8 mouse cellular contexts compared by ENCODE assay signal in genomic region chr9:65677119-65677462, GRCm38 (mm10). TPM values are rescaled to one million over a fixed set of nuclear protein-coding genes. Genes with fewer than 3 reads are reported as not detected.
DNase-seq lines count a peak whose midpoint lies in the region; ATAC-seq and TF ChIP-seq lines count a peak whose summit lies in the region.

No protein-coding gene starts in this region.

- H3K9me3 ChIP-seq in kidney, embryonic 15.5 days (replicated peaks): no peaks in the 10 kb centered on the region
- no peaks in the 10 kb centered on the region for H3K9me3 ChIP-seq in hindbrain, embryonic 16.5 days (ENCODE audit: control insufficient read depth, low read length)
- no peaks in the 10 kb centered on the region for H3K9me3 ChIP-seq in midbrain, postnatal 0 days (ENCODE audit: low read length)

- no peaks in the 10 kb centered on the region for H3K27me3 ChIP-seq in kidney, embryonic 15.5 days
- H3K27me3 ChIP-seq in hindbrain, embryonic 16.5 days (replicated peaks; ENCODE audit: control insufficient read depth, insufficient read depth, low read length): no peaks in the 10 kb centered on the region
- H3K27me3 ChIP-seq in midbrain, postnatal 0 days (ENCODE audit: insufficient read depth, low read length): no peaks in the 10 kb centered on the region

- 4% methylated on average over 3 of the region's 3 CpGs for WGBS in kidney, embryonic 15.5 days
- 3% methylated on average over 3 of the region's 3 CpGs for WGBS in hindbrain, embryonic 16.5 days
- 0% methylated on average over 3 of the region's 3 CpGs for WGBS in midbrain, postnatal 0 days

- H3K9ac ChIP-seq in kidney, embryonic 15.5 days: peak overlapping the region; percentile 81
- peak overlapping the region; percentile 87 for H3K9ac ChIP-seq in hindbrain, embryonic 16.5 days (ENCODE audit: low read depth, low read length)
- peak overlapping the region; percentile 76 for H3K9ac ChIP-seq in midbrain, postnatal 0 days (replicated peaks; ENCODE audit: low read length, poor library complexity, severe bottlenecking)

- peak overlapping the region; percentile 78 for H3K4me3 ChIP-seq in kidney, embryonic 15.5 days (replicated peaks)
- H3K4me3 ChIP-seq in brown adipose tissue, adult 24 weeks (ENCODE audit: insufficient read depth, low read depth, low read length): peak overlapping the region; percentile 68
- peak overlapping the region; percentile 70 for H3K4me3 ChIP-seq in hindbrain, embryonic 16.5 days (ENCODE audit: low read length)
- peak overlapping the region; percentile 59 for H3K4me3 ChIP-seq in midbrain, postnatal 0 days (ENCODE audit: low read depth, low read length)

- peak overlapping the region; percentile 93 for H3K27ac ChIP-seq in kidney, embryonic 15.5 days
- H3K27ac ChIP-seq in brown adipose tissue, adult 24 weeks (replicated peaks; ENCODE audit: low read depth, low read length): peak overlapping the region; percentile 86
- H3K27ac ChIP-seq in hindbrain, embryonic 16.5 days (ENCODE audit: low read depth, low read length): peak overlapping the region; percentile 70
- H3K27ac ChIP-seq in midbrain, postnatal 0 days (ENCODE audit: low read depth, low read length): peak overlapping the region; percentile 80

- TF ChIP-seq CTCF in midbrain, postnatal 0 days (IDR thresholded peaks at IDR 0.05): no peak

- peaks cover 58% of the 10 kb centered on the region for H3K4me1 ChIP-seq in kidney, embryonic 15.5 days
- peaks cover 41% of the 10 kb centered on the region for H3K4me1 ChIP-seq in brown adipose tissue, adult 24 weeks (ENCODE audit: control insufficient read depth, insufficient read depth, insufficient read length, low read length)
- peaks cover 45% of the 10 kb centered on the region for H3K4me1 ChIP-seq in hindbrain, embryonic 16.5 days (ENCODE audit: control insufficient read depth, insufficient read depth, low read depth, low read length)
- peaks cover 25% of the 10 kb centered on the region for H3K4me1 ChIP-seq in midbrain, postnatal 0 days (ENCODE audit: insufficient read depth, low read length)

- no peak for DNase-seq in kidney, postnatal 10 days
- no peak for DNase-seq in midbrain, postnatal 0 days (ENCODE audit: low spot score)
- DNase-seq in adrenal gland, adult 2 months: no peak

- no peak for ATAC-seq in kidney, embryonic 15.5 days (replicated peaks; ENCODE audit: low FRiP score)
- ATAC-seq in hindbrain, embryonic 16.5 days: no peak
- ATAC-seq in midbrain, postnatal 0 days (ENCODE audit: low FRiP score): no peak
- no peak for ATAC-seq in CD4-positive, CD25-positive, alpha-beta regulatory T cell, adult 4 months
- ATAC-seq in inflammation-experienced regulatory T-cells, adult 6 months: no peak

- H3K4me2 ChIP-seq in kidney, embryonic 15.5 days: peak overlapping the region; percentile 79
- peak overlapping the region; percentile 95 for H3K4me2 ChIP-seq in hindbrain, embryonic 16.5 days (ENCODE audit: low read length)
- peak overlapping the region; percentile 87 for H3K4me2 ChIP-seq in midbrain, postnatal 0 days (ENCODE audit: low read depth, low read length, poor library complexity, severe bottlenecking)

- 0 out of 2 replicates have a peak, but pooled peaks cover 5% of the 10 kb centered on the region for H3K36me3 ChIP-seq in kidney, embryonic 15.5 days
- H3K36me3 ChIP-seq in hindbrain, embryonic 16.5 days (ENCODE audit: control insufficient read depth, insufficient read depth, low read length): no peaks in the 10 kb centered on the region
- H3K36me3 ChIP-seq in midbrain, postnatal 0 days (ENCODE audit: insufficient read depth, low read length): no peaks in the 10 kb centered on the region

RNA-seq across cellular contexts. Expression of gene Oaz2, which starts 9.3 kb away (rescaled TPM):
- polyA plus RNA-seq in kidney, embryonic 15.5 days (2015; fragmentation: Nextera tagmentation; extraction: Ambion mirVana): 299 and 308 TPM in 2 replicates
- 52.7 and 66.3 TPM in 2 replicates for polyA plus RNA-seq in brown adipose tissue, adult 24 weeks (2012; ENCODE audit: insufficient read depth, insufficient read length, missing spikeins)
- 419 and 449 TPM in 2 replicates for polyA plus RNA-seq in hindbrain, embryonic 16.5 days (2015; fragmentation: Nextera tagmentation; extraction: Ambion mirVana)
- 252 and 274 TPM in 2 replicates for total RNA-seq in midbrain, postnatal 0 days (2014; rRNA removed)
- 382 and 399 TPM in 2 replicates for polyA plus RNA-seq in midbrain, postnatal 0 days (2015; fragmentation: Nextera tagmentation; extraction: Ambion mirVana)
- 10 to 100 TPM; 28.1 to 40.3 TPM for polyA plus RNA-seq in CD4-positive, CD25-positive, alpha-beta regulatory T cell, adult 4 months (2017; shearing (Covaris generic))
- 100 to 1,000 TPM; 101 to 156 TPM for total RNA-seq in adrenal gland, adult 2 months (2021)
- 172 and 201 TPM in 2 replicates for polyA plus RNA-seq in adrenal gland, adult 2 months (2012; rRNA removed)
- polyA plus RNA-seq in inflammation-experienced regulatory T-cells, adult 6 months (2017; shearing (Covaris generic)): 10 to 100 TPM; 26.3 to 30.5 (median 26.9) TPM

RNA-seq across cellular contexts. Expression of gene Rbpms2, which starts 47.6 kb away (rescaled TPM):
- polyA plus RNA-seq in kidney, embryonic 15.5 days (2015; fragmentation: Nextera tagmentation; extraction: Ambion mirVana): 29.8 and 30.3 TPM in 2 replicates
- polyA plus RNA-seq in brown adipose tissue, adult 24 weeks (2012; ENCODE audit: insufficient read depth, insufficient read length, missing spikeins): 72.4 and 81.8 TPM in 2 replicates
- 4.6 and 4.7 TPM in 2 replicates for polyA plus RNA-seq in hindbrain, embryonic 16.5 days (2015; fragmentation: Nextera tagmentation; extraction: Ambion mirVana)
- total RNA-seq in midbrain, postnatal 0 days (2014; rRNA removed): 3.1 and 5.8 TPM in 2 replicates
- 3.4 and 3.7 TPM in 2 replicates for polyA plus RNA-seq in midbrain, postnatal 0 days (2015; fragmentation: Nextera tagmentation; extraction: Ambion mirVana)
- 1 to 10 TPM in 1 of 2 experiments, under 1 TPM in 1; 0.23 to 3.0 TPM for polyA plus RNA-seq in CD4-positive, CD25-positive, alpha-beta regulatory T cell, adult 4 months (2017; shearing (Covaris generic))
- total RNA-seq in adrenal gland, adult 2 months (2021): 10 to 100 TPM; 63.1 to 85.0 TPM
- polyA plus RNA-seq in adrenal gland, adult 2 months (2012; rRNA removed): 125 and 154 TPM in 2 replicates
- 1 to 10 TPM in 1 of 3 experiments, not detected in 2; 1.0 TPM for polyA plus RNA-seq in inflammation-experienced regulatory T-cells, adult 6 months (2017; shearing (Covaris generic))
